Mouse (Mus musculus) adrenal gland, adult 10 weeks (tissue): Measurements from ENCODE around the gene Cmklr1. TPM values are rescaled to one million over a fixed set of nuclear protein-coding genes. Genes with fewer than 3 reads are reported as not detected.

Source experiments
- polyA plus RNA-seq: library from polyadenylated mRNA; stranded (reverse); fragments of 350-450 nt; fragmentation: Illumina TruSeq; extraction: RNeasy Lipid Tissue Mini Kit (QIAGEN cat#74804); gene quantifications from one replicate; pipeline ENCODE4 v1.2.3, GENCODE M21; 2014; ENCODE audit warnings: low read depth, low replicate concordance

Gene Cmklr1
- polyA plus RNA-seq: 1.9 TPM

GRCm38 (mm10) chr5:113650035-113650865, at the start of gene Cmklr1:
Cmklr1 (minus strand) TSS chr5:113650426.

Other genes with a start within 250 kb of the Cmklr1 start
- 0.35 TPM for gene Wscd2, start 160.1 kb downstream of the Cmklr1 start, polyA plus RNA-seq
- gene 1700069L16Rik, start 74.3 kb upstream of the Cmklr1 start, polyA plus RNA-seq: not detected
- gene Ficd, start 85.4 kb upstream of the Cmklr1 start, polyA plus RNA-seq: 7.2 TPM
- 2.0 TPM for gene Sart3, start 122.1 kb upstream of the Cmklr1 start, polyA plus RNA-seq
- 165 TPM for gene Iscu, start 122.3 kb upstream of the Cmklr1 start, polyA plus RNA-seq
- 0.41 TPM for gene Tmem119, start 150.1 kb upstream of the Cmklr1 start, polyA plus RNA-seq
- gene Selplg, start 182.2 kb upstream of the Cmklr1 start, polyA plus RNA-seq: not detected